Mouse (Mus musculus) limb, embryonic 10.5 days (tissue): ENCODE data around the gene Hist1h2ae. TPM values are rescaled to one million over a fixed set of nuclear protein-coding genes. Genes with fewer than 3 reads are reported as not detected.

Experiments used
- DNase-seq: peaks from one replicate; pipeline ENCODE4 v3.0.0-alpha.2; 2017; ENCODE audit warnings: low spot score
- H3K27ac ChIP-seq: fragments of 300-500 bp; sonication (generic); 2 replicates; pipeline ENCODE4 v1.5.1; 2016; ENCODE audit warnings: mild to moderate bottlenecking
- H3K27me3 ChIP-seq: fragments of 300-500 bp; sonication (generic); 2 replicates; pipeline ENCODE4 v1.6.1; 2016; ENCODE audit warnings: low read depth, mild to moderate bottlenecking; ENCODE audit not compliant: poor library complexity, severe bottlenecking
- H3K36me3 ChIP-seq: fragments of 300-500 bp; sonication (generic); 2 replicates; pipeline ENCODE4 v1.6.1; 2016; ENCODE audit warnings: mild to moderate bottlenecking, moderate library complexity
- H3K4me1 ChIP-seq: fragments of 300-500 bp; sonication (generic); 2 replicates; pipeline ENCODE4 v1.6.1; 2016
- H3K4me3 ChIP-seq: fragments of 300-500 bp; sonication (generic); 2 replicates; pipeline ENCODE4 v1.5.1; 2016; ENCODE audit warnings: mild to moderate bottlenecking, moderate library complexity
- H3K9me3 ChIP-seq: fragments of 300-500 bp; sonication (generic); replicated peaks from 2 replicates; pipeline ENCODE4 v1.6.1; 2016; ENCODE audit warnings: mild to moderate bottlenecking
- WGBS: fragments of 180-500 bp; shearing (Covaris S2); methylation state at CpG from one replicate; pipeline ENCODE4 v1.1.7; 2016; 5-methylcytosine and 5-hydroxymethylcytosine counted together
- microRNA-seq: library from miRNA; unstranded; fragments of <30 nt; microRNA quantifications from one replicate; pipeline ENCODE4, GENCODE M21; 2017
- polyA plus RNA-seq: library from polyadenylated mRNA; unstranded; fragments of >200 nt; fragmentation: Nextera tagmentation; extraction: Ambion mirVana; gene quantifications from 2 replicates; pipeline ENCODE4 v1.2.1, GENCODE M21; 2016

Gene Hist1h2ae
- polyA plus RNA-seq, 1 experiment from 2014 or later: 113 TPM

GRCm38 (mm10) chr13:23529480-23530165, 41.4 kb downstream of the Hist1h2ae start:
- Histone ChIP-seq H3K4me3 (peak overlapping the region; percentile 63), H3K4me1 (peaks cover 31% of the 10 kb centered on the region), H3K27ac (peak overlapping the region; percentile 97), H3K9me3 (no peaks in the 10 kb centered on the region), H3K36me3 (no peaks in the 10 kb centered on the region), H3K27me3 (no peaks in the 10 kb centered on the region)
- WGBS: 40% methylated on average over 2 of the region's 2 CpGs
- DNase-seq: no peak

- peak; percentile 49 for DNase-seq
- H3K27ac ChIP-seq: peak overlapping the region; percentile 22; the same call in 1 of the 2 replicates
- no peaks in the 10 kb centered on the region for H3K9me3 ChIP-seq
- H3K4me3 ChIP-seq: peak overlapping the region; percentile 27; the same call in 1 of the 2 replicates
- H3K27me3 ChIP-seq: no peaks in the 10 kb centered on the region
- peaks cover 31% of the 10 kb centered on the region for H3K4me1 ChIP-seq
- H3K36me3 ChIP-seq: no peaks in the 10 kb centered on the region
- WGBS: 76% methylated on average over 5 of the region's 5 CpGs
Observed at GRCm38 (mm10) chr13:23529005-23529404, 42.0 kb downstream of the Hist1h2ae start.

- DNase-seq: peak; percentile 93
- Histone ChIP-seq H3K9me3 (no peaks in the 10 kb centered on the region), H3K27me3 (no peaks in the 10 kb centered on the region), H3K36me3 (no peaks in the 10 kb centered on the region), H3K27ac (peak overlapping the region; percentile 79), H3K4me1 (peaks cover 19% of the 10 kb centered on the region), H3K4me3 (peak overlapping the region; percentile 53)
- under 1% methylated on average over 17 of the region's 17 CpGs for WGBS
Observed at GRCm38 (mm10) chr13:23526312-23526711, 44.7 kb downstream of the Hist1h2ae start.

- DNase-seq: peak; percentile 67
- Histone ChIP-seq H3K27ac (no peak overlapping the region), H3K36me3 (no peaks in the 10 kb centered on the region), H3K4me3 (peak overlapping the region; percentile 53), H3K9me3 (no peaks in the 10 kb centered on the region), H3K4me1 (peaks cover 19% of the 10 kb centered on the region), H3K27me3 (no peaks in the 10 kb centered on the region)
- WGBS: 1% methylated on average over 10 of the region's 10 CpGs
Observed at GRCm38 (mm10) chr13:23525901-23526300, 45.1 kb downstream of the Hist1h2ae start.

GRCm38 (mm10) chr13:23524654-23525053, 46.4 kb downstream of the Hist1h2ae start:
- H3K27me3 ChIP-seq: no peaks in the 10 kb centered on the region
- H3K27ac ChIP-seq: no peak overlapping the region
- H3K4me3 ChIP-seq: peak overlapping the region; percentile 19
- WGBS: 10% methylated on average over 5 of the region's 5 CpGs
- peak; percentile 93 for DNase-seq
- no peaks in the 10 kb centered on the region for H3K9me3 ChIP-seq
- peaks cover 19% of the 10 kb centered on the region for H3K4me1 ChIP-seq
- H3K36me3 ChIP-seq: no peaks in the 10 kb centered on the region

- no peaks in the 10 kb centered on the region for H3K9me3 ChIP-seq
- no peak overlapping the region for H3K4me3 ChIP-seq
- peaks cover 13% of the 10 kb centered on the region for H3K4me1 ChIP-seq
- H3K27me3 ChIP-seq: no peaks in the 10 kb centered on the region
- WGBS: 63% methylated on average over 5 of the region's 5 CpGs
- DNase-seq: no peak
- H3K27ac ChIP-seq: no peak overlapping the region
- no peaks in the 10 kb centered on the region for H3K36me3 ChIP-seq
Observed at GRCm38 (mm10) chr13:23523976-23524375, 47.0 kb downstream of the Hist1h2ae start.

GRCm38 (mm10) chr13:23521703-23522102, 49.3 kb downstream of the Hist1h2ae start:
- H3K27ac ChIP-seq: no peak overlapping the region
- under 1% methylated on average over 14 of the region's 14 CpGs for WGBS
- peak; percentile 79 for DNase-seq
- H3K36me3 ChIP-seq: no peaks in the 10 kb centered on the region
- peak overlapping the region; percentile 27 for H3K4me3 ChIP-seq
- H3K9me3 ChIP-seq: no peaks in the 10 kb centered on the region
- no peaks in the 10 kb centered on the region for H3K27me3 ChIP-seq
- H3K4me1 ChIP-seq: peaks cover 7% of the 10 kb centered on the region

Small RNAs within 50 kb of the gene (microRNA-seq; reads per million reads assigned to microRNA genes)
- gene Gm44297 (not detected), gene Gm44359 (not detected), gene Gm44394 (not detected)

Other genes with a start within 250 kb of the Hist1h2ae start
- 55.7 and 69.0 TPM in 2 replicates for gene Zfp322a, start 202.0 kb downstream of the Hist1h2ae start, polyA plus RNA-seq
- 16.9 and 17.1 TPM in 2 replicates for gene Abt1, start 147.4 kb downstream of the Hist1h2ae start, polyA plus RNA-seq
- gene Btn1a1, start 105.3 kb downstream of the Hist1h2ae start, polyA plus RNA-seq: 0.08 and 0.10 TPM in 2 replicates
- gene Btn2a2, start 82.4 kb downstream of the Hist1h2ae start, polyA plus RNA-seq: 0.99 and 1.9 TPM in 2 replicates
- gene Hist1h4h, start 40.2 kb downstream of the Hist1h2ae start, polyA plus RNA-seq: 2.4 and 4.5 TPM in 2 replicates
- gene Hist1h2af, start 37.3 kb downstream of the Hist1h2ae start, polyA plus RNA-seq: 8.0 and 11.7 TPM in 2 replicates
- 4.7 and 5.3 TPM in 2 replicates for gene Hist1h3g, start 35.8 kb downstream of the Hist1h2ae start, polyA plus RNA-seq
- gene Hist1h2bh, start 27.8 kb downstream of the Hist1h2ae start, polyA plus RNA-seq: 0.56 and 0.69 TPM in 2 replicates
- gene Hist1h3f, start 27.2 kb downstream of the Hist1h2ae start, polyA plus RNA-seq: 1.3 and 1.4 TPM in 2 replicates
- gene Hist1h4f, start 19.6 kb downstream of the Hist1h2ae start, polyA plus RNA-seq: 0.73 and 1.3 TPM in 2 replicates
- gene Hist1h1d, start 18.0 kb downstream of the Hist1h2ae start, polyA plus RNA-seq: 0.59 and 0.67 TPM in 2 replicates
- gene Hist1h3e, start 8.9 kb downstream of the Hist1h2ae start, polyA plus RNA-seq: 5.6 and 7.8 TPM in 2 replicates
- gene Hist1h2bg, start 176 bp upstream of the Hist1h2ae start, polyA plus RNA-seq: 7.3 and 8.1 TPM in 2 replicates
- gene Hist1h2bf, start 3.0 kb upstream of the Hist1h2ae start, polyA plus RNA-seq: 2.4 and 3.5 TPM in 2 replicates
- 1.3 and 3.9 TPM in 2 replicates for gene Hist1h2ad, start 3.2 kb upstream of the Hist1h2ae start, polyA plus RNA-seq
- gene Hist1h3d, start 4.5 kb upstream of the Hist1h2ae start, polyA plus RNA-seq: 7.7 and 9.6 TPM in 2 replicates
- gene Hist1h4d, start 10.4 kb upstream of the Hist1h2ae start, polyA plus RNA-seq: 109 and 120 TPM in 2 replicates
- 2.3 and 4.2 TPM in 2 replicates for gene Hist1h2be, start 49.9 kb upstream of the Hist1h2ae start, polyA plus RNA-seq
- gene Hist1h1e, start 51.3 kb upstream of the Hist1h2ae start, polyA plus RNA-seq: 19.6 and 20.6 TPM in 2 replicates
- gene Hist1h2ac, start 112.7 kb upstream of the Hist1h2ae start, polyA plus RNA-seq: 0.60 and 0.98 TPM in 2 replicates
- gene Hist1h2bc, start 113.0 kb upstream of the Hist1h2ae start, polyA plus RNA-seq: 16.9 and 17.0 TPM in 2 replicates
- gene Hist1h1t, start 124.6 kb upstream of the Hist1h2ae start, polyA plus RNA-seq: 0.26 TPM in 1 of 2 replicates, not detected in the other
- gene Hist1h4c, start 127.2 kb upstream of the Hist1h2ae start, polyA plus RNA-seq: 6.4 and 6.5 TPM in 2 replicates
- gene Hfe, start 139.6 kb upstream of the Hist1h2ae start, polyA plus RNA-seq: 1.6 and 2.0 TPM in 2 replicates
- 8.6 and 11.8 TPM in 2 replicates for gene Hist1h1c, start 167.6 kb upstream of the Hist1h2ae start, polyA plus RNA-seq
- 9.6 TPM in 2 replicates for gene Hist1h3c, start 174.4 kb upstream of the Hist1h2ae start, polyA plus RNA-seq
- gene Hist1h2bb, start 175.5 kb upstream of the Hist1h2ae start, polyA plus RNA-seq: 3.5 and 3.7 TPM in 2 replicates
- 55.9 and 60.6 TPM in 2 replicates for gene Hist1h2ab, start 179.9 kb upstream of the Hist1h2ae start, polyA plus RNA-seq
- gene Hist1h3b, start 181.0 kb upstream of the Hist1h2ae start, polyA plus RNA-seq: 6.3 and 9.7 TPM in 2 replicates
- gene Hist1h4b, start 185.8 kb upstream of the Hist1h2ae start, polyA plus RNA-seq: 4.4 and 5.9 TPM in 2 replicates
- gene Hist1h4a, start 190.0 kb upstream of the Hist1h2ae start, polyA plus RNA-seq: 0.51 and 0.62 TPM in 2 replicates
- gene Hist1h3a, start 191.2 kb upstream of the Hist1h2ae start, polyA plus RNA-seq: 3.0 and 5.3 TPM in 2 replicates
- 2.1 and 4.0 TPM in 2 replicates for gene Hist1h1a, start 192.4 kb upstream of the Hist1h2ae start, polyA plus RNA-seq
- not detected in 2 replicates for gene Trim38, start 198.7 kb upstream of the Hist1h2ae start, polyA plus RNA-seq
- 0.04 TPM in 1 of 2 replicates, not detected in the other for gene Slc17a2, start 235.8 kb upstream of the Hist1h2ae start, polyA plus RNA-seq